Mouse (Mus musculus): Measurements from ENCODE around the gene Lsm2.

Lsm2 gene

DNA sequence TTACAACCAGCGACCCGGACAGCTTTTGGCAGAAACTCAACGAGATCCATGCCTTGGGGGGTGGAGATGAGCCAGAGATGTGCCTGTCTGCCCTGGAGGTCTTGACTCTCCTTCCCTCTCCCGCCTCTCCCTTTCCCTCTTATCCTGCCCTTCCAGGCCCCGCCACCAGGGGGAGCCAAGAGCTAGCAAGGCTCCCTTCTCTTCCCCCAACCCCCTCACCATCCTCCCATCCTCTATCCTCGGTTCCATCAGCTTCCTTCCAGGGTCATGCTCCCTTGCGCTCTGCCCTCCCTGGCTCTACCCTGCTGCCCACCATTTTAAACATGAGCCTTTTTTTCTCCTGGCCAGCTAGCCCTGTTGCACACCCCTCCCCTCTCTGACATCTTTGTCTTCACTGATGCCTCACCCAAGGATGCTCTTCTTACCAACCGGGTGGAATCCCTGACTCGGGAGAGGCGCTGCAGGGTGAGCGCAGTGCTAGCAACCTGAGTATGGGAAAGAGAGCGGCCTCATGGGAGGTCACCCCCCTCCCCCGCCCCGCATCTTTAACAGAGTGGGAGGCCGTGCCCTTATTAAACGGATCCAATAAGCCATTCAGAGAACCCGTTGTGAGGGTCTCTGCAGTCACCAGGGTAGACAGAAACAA lies 39.6 kb downstream of the Lsm2 start:
- Histone ChIP-seq H3K4me3 (replicated peaks; ENCODE audit: low read length) (peak overlapping the region; percentile 26; the same call in 1 of the 2 replicates), H3K36me3 (ENCODE audit: insufficient read depth, low read length) (peaks cover 16% of the 10 kb centered on the region), H3K9me3 (ENCODE audit: low read length) (no peaks in the 10 kb centered on the region), H3K27me3 (ENCODE audit: insufficient read depth, low read length) (peaks cover 22% of the 10 kb centered on the region), H3K4me1 (replicated peaks; ENCODE audit: low read depth, low read length) (peaks cover 77% of the 10 kb centered on the region)
- no peak for TF ChIP-seq POU5F1 (IDR thresholded peaks at IDR 0.05; ENCODE audit: borderline replicate concordance, low read length)
- peak; percentile 93 for TF ChIP-seq CTCF (conservative IDR thresholded peaks at IDR 0.05; ENCODE audit: low read length)

DNA sequence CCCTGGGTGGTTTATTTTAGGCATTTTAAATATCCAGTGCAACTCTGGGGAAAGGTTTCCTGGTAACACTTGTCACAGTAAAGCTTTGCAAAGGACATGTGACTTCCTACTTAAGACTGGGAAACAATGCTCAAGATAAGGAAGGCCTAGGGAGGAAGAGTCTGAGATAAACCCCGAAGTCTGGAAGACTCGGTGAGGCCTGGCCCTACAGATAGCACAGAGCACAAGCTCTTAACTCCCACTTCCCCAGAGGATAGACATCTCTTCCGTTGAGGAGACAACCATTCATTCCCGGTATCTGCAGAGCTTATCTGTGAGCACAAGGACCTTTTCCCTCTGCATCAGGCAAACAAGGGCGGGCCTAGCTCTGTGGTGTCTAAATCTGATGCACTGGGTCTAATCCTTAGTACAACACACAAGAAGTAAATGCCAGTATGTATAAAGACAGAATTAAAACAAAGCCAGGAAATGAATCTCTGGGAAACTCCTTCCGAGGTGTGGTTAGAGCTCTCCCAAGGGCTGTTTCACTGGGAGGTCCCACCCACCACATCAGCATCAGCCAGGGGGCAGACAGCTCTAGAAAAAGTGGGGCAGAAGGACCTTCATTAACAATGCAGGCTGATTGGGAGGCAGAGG lies 40.3 kb downstream of the Lsm2 start:
- no peak for TF ChIP-seq NANOG (IDR thresholded peaks at IDR 0.05; ENCODE audit: borderline replicate concordance, low read length)
- TF ChIP-seq CTCF (conservative IDR thresholded peaks at IDR 0.05; ENCODE audit: low read length) = no peak
- TF ChIP-seq POU5F1 (IDR thresholded peaks at IDR 0.05; ENCODE audit: borderline replicate concordance, low read length) = no peak
- Histone ChIP-seq H3K27me3 (ENCODE audit: insufficient read depth, low read length) (peaks cover 22% of the 10 kb centered on the region), H3K4me3 (replicated peaks; ENCODE audit: low read length) (peak overlapping the region; percentile 26; the same call in 1 of the 2 replicates), H3K9me3 (ENCODE audit: low read length) (no peaks in the 10 kb centered on the region), H3K4me1 (replicated peaks; ENCODE audit: low read depth, low read length) (peaks cover 75% of the 10 kb centered on the region), H3K36me3 (ENCODE audit: insufficient read depth, low read length) (peaks cover 9% of the 10 kb centered on the region)

DNA sequence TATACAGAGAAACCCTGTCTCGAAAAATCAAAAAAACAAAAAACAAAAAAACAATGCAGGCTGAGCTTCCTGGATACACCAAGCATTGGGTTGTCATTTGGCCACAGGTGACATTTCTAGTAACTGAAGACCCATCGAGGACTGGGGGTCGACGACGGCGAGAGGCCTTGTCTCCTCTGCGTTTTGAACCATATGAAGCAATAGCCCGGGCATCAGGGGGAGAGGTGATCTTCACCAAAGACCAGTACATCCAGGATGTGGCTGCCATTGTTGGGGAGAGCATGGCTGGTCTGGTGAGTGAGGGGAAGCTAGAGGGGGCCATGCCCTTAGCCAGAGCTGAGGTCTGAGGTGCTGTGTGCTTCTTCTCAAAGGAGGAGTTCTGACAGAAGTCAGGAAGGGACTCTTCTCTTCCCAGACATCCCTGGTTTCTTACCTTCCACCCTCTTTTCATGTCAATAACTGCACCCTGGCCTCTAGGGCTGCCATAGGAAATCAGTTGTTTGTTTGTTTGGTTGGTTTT lies 40.9 kb downstream of the Lsm2 start:
- Histone ChIP-seq H3K4me3 (replicated peaks; ENCODE audit: low read length) (no peak overlapping the region), H3K9me3 (ENCODE audit: low read length) (no peaks in the 10 kb centered on the region), H3K27me3 (ENCODE audit: insufficient read depth, low read length) (peaks cover 22% of the 10 kb centered on the region), H3K4me1 (replicated peaks; ENCODE audit: low read depth, low read length) (peaks cover 75% of the 10 kb centered on the region), H3K36me3 (ENCODE audit: insufficient read depth, low read length) (peaks cover 3% of the 10 kb centered on the region; the same call in 1 of the 2 replicates)
- TF ChIP-seq NANOG (IDR thresholded peaks at IDR 0.05; ENCODE audit: borderline replicate concordance, low read length) (no peak), CTCF (conservative IDR thresholded peaks at IDR 0.05; ENCODE audit: low read length) (no peak), POU5F1 (IDR thresholded peaks at IDR 0.05; ENCODE audit: borderline replicate concordance, low read length) (no peak)

DNA sequence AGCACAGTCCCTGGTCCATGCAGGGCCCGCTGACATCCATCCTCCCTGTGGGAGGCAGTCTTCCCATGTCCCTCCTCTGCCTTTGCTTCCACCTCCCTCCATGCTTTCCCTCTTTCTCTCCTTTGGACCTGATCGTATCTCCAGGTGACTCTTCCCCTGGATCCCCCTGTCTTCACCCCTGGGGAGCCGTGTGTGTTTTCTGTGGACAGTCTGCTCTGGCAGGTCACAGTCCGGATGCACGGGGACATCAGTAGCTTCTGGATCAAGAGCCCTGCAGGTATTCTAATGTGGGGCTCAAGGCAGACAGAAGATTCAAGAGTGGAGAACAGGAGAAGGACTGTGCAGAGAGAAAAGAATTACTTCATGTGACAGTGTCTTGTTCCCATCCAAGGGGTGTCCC lies 41.6 kb downstream of the Lsm2 start:
- peaks cover 75% of the 10 kb centered on the region for H3K4me1 ChIP-seq (replicated peaks; ENCODE audit: low read depth, low read length)
- no peak for TF ChIP-seq POU5F1 (IDR thresholded peaks at IDR 0.05; ENCODE audit: borderline replicate concordance, low read length)
- no peak for TF ChIP-seq CTCF (conservative IDR thresholded peaks at IDR 0.05; ENCODE audit: low read length)
- no peak for TF ChIP-seq NANOG (IDR thresholded peaks at IDR 0.05; ENCODE audit: borderline replicate concordance, low read length)
- no peaks in the 10 kb centered on the region for H3K36me3 ChIP-seq (ENCODE audit: insufficient read depth, low read length)
- no peak overlapping the region for H3K4me3 ChIP-seq (replicated peaks; ENCODE audit: low read length)
- peaks cover 22% of the 10 kb centered on the region for H3K27me3 ChIP-seq (ENCODE audit: insufficient read depth, low read length)
- no peaks in the 10 kb centered on the region for H3K9me3 ChIP-seq (ENCODE audit: low read length)

DNA sequence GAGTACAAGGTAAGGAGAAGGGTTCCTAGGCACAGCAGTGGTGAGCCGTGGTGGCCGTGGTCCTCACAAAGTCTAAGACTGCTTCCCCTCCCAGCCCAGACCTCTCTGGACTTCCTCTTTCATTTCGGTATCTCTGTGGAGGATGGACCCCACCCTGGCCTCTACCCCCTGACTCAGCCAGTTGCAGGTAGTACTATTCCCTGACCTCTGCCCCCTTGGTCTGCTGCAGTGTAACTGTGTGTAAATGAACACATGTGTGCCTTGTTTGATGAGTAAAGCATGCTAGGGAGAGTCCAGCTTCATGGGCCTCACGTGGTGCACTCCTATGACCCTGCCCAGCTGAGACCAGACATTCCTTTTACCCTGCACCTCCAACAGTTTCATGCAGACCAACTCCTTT lies 42.1 kb downstream of the Lsm2 start:
- H3K9me3 ChIP-seq (ENCODE audit: low read length) = no peaks in the 10 kb centered on the region
- H3K36me3 ChIP-seq (ENCODE audit: insufficient read depth, low read length) = no peaks in the 10 kb centered on the region
- peaks cover 22% of the 10 kb centered on the region for H3K27me3 ChIP-seq (ENCODE audit: insufficient read depth, low read length)
- H3K4me1 ChIP-seq (replicated peaks; ENCODE audit: low read depth, low read length) = peaks cover 75% of the 10 kb centered on the region
- no peak overlapping the region for H3K4me3 ChIP-seq (replicated peaks; ENCODE audit: low read length)
- TF ChIP-seq POU5F1 (IDR thresholded peaks at IDR 0.05; ENCODE audit: borderline replicate concordance, low read length) (no peak), NANOG (IDR thresholded peaks at IDR 0.05; ENCODE audit: borderline replicate concordance, low read length) (no peak), CTCF (conservative IDR thresholded peaks at IDR 0.05; ENCODE audit: low read length) (no peak)

DNA sequence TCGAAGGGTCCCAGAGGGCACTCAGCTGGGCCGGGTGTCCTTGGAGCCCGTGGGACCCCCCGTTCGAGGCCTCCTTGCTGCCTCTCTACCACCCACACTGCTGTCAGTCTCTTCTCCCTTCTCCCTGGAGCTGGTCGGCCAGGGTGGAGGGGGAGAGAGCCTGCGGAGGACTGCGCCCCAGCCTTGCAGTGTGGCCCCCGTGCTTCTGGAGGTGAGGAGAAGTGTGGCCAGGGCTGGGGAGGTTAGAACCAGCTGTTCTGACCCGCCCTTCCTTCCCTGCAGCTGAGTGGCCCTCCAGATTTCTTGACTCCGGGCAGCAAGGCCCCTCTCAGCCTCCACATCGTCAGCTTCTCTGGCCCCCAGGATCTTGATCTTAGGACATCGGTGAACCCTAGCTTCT lies 42.6 kb downstream of the Lsm2 start:
- TF ChIP-seq POU5F1 (IDR thresholded peaks at IDR 0.05; ENCODE audit: borderline replicate concordance, low read length) (no peak), NANOG (IDR thresholded peaks at IDR 0.05; ENCODE audit: borderline replicate concordance, low read length) (no peak)
- H3K27me3 ChIP-seq (ENCODE audit: insufficient read depth, low read length) = peaks cover 22% of the 10 kb centered on the region
- no peak overlapping the region for H3K4me3 ChIP-seq (replicated peaks; ENCODE audit: low read length)
- no peaks in the 10 kb centered on the region for H3K36me3 ChIP-seq (ENCODE audit: insufficient read depth, low read length)
- H3K9me3 ChIP-seq (ENCODE audit: low read length) = no peaks in the 10 kb centered on the region
- H3K4me1 ChIP-seq (replicated peaks; ENCODE audit: low read depth, low read length) = peaks cover 77% of the 10 kb centered on the region

DNA sequence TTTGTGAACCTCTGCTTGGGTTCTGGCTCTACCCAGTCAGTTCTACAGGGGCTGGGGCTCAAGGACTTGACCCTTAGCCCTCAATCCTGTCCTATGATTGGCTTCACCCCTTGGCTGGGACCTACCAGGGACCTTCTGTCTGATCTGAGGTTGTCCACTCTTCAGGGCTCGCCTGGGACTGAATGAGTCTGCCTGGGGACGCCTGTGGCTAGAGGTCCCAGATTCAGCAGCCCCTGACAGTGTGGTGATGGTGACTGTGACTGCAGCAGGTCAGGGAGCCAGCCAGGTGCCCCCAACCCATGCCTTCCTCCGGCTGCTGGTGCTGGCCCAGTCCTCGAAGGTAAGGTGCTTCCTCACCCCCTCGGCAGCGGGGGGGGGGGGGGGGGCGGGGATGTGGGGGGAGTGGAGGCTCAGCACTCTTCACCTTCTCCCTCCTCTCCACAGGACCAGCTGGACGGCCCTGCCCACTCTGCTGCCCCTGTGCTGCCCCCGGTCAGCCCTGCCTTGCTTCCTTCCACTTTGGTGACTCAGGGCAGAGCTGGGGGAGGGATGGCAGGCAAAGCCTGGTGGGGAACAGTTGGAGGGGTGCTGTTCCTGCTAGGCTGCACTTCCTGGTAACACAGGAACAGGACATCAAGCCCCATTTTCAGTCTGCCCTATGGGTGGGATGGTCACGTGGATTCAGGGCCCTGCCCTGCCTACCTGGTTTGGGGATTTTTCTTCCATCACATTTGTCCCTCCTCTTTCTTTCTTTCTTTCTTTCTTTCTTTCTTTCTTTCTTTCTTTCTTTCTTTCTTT lies 43.2 kb downstream of the Lsm2 start:
- Histone ChIP-seq H3K4me1 (replicated peaks; ENCODE audit: low read depth, low read length) (peaks cover 75% of the 10 kb centered on the region), H3K27me3 (ENCODE audit: insufficient read depth, low read length) (peaks cover 23% of the 10 kb centered on the region), H3K9me3 (ENCODE audit: low read length) (no peaks in the 10 kb centered on the region), H3K4me3 (replicated peaks; ENCODE audit: low read length) (no peak overlapping the region), H3K36me3 (ENCODE audit: insufficient read depth, low read length) (no peaks in the 10 kb centered on the region)
- no peak for TF ChIP-seq NANOG (IDR thresholded peaks at IDR 0.05; ENCODE audit: borderline replicate concordance, low read length)
- no peak for TF ChIP-seq POU5F1 (IDR thresholded peaks at IDR 0.05; ENCODE audit: borderline replicate concordance, low read length)
- TF ChIP-seq CTCF (conservative IDR thresholded peaks at IDR 0.05; ENCODE audit: low read length) = no peak

DNA sequence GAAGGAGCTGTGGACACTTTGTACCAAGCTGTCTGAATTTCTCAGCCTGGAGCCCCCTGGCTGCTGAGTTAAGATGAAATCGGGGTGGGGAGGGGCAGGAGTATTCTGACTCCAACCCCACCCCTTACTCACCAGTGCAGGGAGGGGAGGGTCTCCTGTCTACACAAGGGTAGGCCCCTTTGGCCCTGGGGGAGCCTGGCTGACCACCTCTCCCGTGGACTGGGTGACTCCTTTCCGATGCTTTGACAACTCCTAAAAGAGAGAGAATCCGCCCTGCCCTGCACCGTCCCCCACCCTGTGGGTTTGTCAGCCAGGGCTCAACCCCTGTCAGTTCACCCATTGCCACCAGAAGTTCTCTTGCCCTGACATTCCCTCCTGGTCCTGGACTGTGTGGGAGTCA lies 44.5 kb downstream of the Lsm2 start:
- no peaks in the 10 kb centered on the region for H3K36me3 ChIP-seq (ENCODE audit: insufficient read depth, low read length)
- H3K4me1 ChIP-seq (replicated peaks; ENCODE audit: low read depth, low read length) = peaks cover 77% of the 10 kb centered on the region
- H3K4me3 ChIP-seq (replicated peaks; ENCODE audit: low read length) = peak overlapping the region; percentile 20; the same call in 1 of the 2 replicates
- H3K27me3 ChIP-seq (ENCODE audit: insufficient read depth, low read length) = peaks cover 25% of the 10 kb centered on the region
- H3K9me3 ChIP-seq (ENCODE audit: low read length) = no peaks in the 10 kb centered on the region
- no peak for TF ChIP-seq NANOG (IDR thresholded peaks at IDR 0.05; ENCODE audit: borderline replicate concordance, low read length)
- TF ChIP-seq POU5F1 (IDR thresholded peaks at IDR 0.05; ENCODE audit: borderline replicate concordance, low read length) = no peak
- no peak for TF ChIP-seq CTCF (conservative IDR thresholded peaks at IDR 0.05; ENCODE audit: low read length)
